Mouse (Mus musculus) common myeloid progenitor, adult 5-6 weeks (primary cell): ENCODE measurements around the gene Bpifb2. TPM values are rescaled to one million over a fixed set of nuclear protein-coding genes. Genes with fewer than 3 reads are reported as not detected.
A peak's percentile ranks its signal among the peaks of the same experiment; 100 is the strongest.

ENCODE experiments used
- ATAC-seq: replicated peaks from 2 replicates; pipeline ENCODE4 v1.8.0; 2016; ENCODE audit warnings: low read depth, mild to moderate bottlenecking, moderate TSS enrichment, inconsistent platforms; ENCODE audit not compliant: poor library complexity, severe bottlenecking
- total RNA-seq: library from RNA; stranded (forward); fragments of 200-1000, 187-1606 nt; gene quantifications from 2 replicates; pipeline ENCODE4 v1.2.3, GENCODE M21; 2017

Gene Bpifb2
- total RNA-seq, 1 experiment from 2014 or later: not detected

DNA sequence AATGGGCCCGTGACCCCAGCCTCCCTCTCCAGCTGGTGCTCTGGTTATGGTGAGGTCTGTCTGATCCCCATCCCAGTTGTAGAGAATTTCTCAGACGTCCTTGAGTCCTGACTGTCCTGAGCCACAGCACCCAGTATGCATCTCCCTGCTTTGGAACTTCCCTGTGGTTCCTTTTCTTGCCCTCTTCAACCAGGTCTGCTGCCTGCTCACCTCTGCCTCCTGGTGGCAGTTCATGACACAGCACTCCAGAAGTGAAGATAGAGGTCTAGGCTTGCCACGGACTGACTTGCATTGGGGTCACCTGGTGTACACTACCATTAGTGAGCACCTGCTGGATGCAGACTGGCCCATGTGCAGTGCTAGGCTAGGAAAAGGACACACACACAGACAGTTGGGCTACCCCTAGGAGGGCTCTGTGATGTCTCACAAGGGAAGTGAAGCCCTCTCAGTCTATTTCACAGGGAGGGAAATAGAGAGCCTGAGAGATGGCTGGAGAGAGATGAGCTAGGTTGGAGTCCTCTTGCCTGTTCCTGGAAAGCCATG, 55.1 kb downstream of the Bpifb2 start:
- peak; percentile 96 for ATAC-seq

DNA sequence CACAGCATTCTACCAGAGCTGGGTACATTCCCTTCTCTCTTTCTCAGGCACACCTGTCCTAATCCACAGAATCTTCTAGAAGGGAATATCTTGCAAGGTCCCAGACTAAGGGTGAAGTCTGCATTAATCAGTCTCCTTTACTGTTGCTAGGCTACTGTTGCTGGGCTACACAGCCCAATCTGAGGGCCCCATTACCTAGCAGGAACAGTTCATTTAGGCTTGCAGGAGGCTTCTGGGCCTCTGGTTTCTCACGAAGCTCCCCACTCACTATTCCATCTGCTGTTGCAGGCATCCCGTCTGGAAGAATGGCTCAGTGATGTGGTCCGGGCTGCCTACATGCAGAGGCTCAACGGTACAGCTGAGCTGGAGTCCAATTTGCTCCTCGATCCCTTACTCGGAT, 56.3 kb downstream of the Bpifb2 start:
- no peak for ATAC-seq

DNA sequence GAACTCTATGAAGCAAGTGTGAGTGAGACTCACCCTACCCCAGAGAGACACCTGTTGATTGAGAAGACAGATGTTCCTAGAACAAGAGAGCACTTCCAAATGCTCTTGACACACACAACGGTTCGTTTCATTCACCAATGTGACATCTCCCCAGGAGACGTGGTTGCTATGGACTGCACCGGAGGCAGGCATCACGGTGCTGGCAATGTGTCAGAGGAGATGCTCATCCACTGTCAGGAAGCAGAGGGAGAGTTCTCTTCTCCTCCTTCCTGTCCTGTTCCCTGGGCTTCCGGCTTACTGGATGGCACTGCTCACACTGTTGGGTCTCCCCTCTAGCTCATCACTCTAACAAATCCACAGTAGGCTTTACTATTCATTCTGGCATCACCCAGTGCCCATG, 58.5 kb downstream of the Bpifb2 start:
- no peak for ATAC-seq

DNA sequence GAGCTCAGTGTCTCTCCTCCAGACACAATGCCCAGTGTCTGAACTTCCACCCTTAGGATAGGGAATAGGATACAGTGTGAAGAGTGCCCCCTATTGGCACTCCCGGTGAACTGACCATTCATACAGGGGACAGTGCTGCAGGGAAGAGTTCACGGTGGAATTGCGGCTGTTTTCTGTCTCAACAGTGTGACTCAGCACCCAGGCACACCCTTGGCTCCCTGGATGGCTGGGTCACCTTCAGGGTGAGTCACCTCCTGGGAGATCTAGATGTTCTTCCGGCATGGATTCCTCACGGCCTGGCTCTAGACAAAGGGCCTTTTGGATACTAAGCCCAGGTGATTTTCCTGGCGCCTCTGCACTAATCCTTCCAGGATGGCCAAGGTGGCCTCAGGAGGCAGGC, 60.5 kb downstream of the Bpifb2 start:
- ATAC-seq: no peak

DNA sequence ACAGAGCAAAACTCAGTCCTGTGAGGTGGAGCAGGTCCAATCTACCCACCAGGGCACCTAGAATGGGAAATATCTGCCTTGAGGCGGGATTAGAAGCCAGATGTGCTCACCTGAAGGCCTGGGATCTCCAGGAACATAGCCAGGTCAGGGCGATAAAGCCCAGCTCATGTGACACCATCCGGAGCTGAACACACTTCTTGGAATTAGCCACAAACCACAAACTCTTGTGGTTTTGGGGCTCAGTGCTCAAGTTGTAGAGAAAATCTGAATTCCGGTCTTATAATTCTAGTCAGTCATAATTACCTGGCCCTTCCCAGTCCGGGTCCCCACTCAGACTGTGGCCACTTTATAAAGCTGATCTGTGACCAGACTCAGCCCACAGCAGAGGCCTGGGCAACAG, 63.0 kb downstream of the Bpifb2 start, which contains the start of gene Bpifb4:
TSS of gene Bpifb4 (plus strand) at position 370 of the 400 bp plus-strand sequence.
- peak; percentile 57 for ATAC-seq

DNA sequence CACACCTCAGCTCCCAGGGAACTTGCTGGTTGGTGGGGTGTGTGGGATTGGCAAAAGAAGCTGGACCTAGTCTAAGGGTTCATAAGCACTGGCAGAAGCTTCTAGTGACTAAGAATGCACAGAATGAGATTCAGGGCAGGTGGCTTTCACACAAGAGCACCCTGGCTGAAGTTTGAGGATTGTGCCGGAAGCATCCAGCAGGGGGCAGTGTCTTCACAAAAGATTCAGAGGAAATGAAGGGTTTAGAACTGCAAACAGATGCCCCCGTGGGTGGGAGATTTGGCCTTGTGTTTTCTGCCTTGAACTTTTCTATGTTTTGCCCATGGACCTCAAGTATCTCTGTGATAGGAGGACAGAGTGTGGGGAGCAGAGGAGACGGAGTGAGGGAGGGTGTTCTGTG, 68.7 kb downstream of the Bpifb2 start:
- peak; percentile 54; the same call in 1 of the 2 replicates for ATAC-seq

DNA sequence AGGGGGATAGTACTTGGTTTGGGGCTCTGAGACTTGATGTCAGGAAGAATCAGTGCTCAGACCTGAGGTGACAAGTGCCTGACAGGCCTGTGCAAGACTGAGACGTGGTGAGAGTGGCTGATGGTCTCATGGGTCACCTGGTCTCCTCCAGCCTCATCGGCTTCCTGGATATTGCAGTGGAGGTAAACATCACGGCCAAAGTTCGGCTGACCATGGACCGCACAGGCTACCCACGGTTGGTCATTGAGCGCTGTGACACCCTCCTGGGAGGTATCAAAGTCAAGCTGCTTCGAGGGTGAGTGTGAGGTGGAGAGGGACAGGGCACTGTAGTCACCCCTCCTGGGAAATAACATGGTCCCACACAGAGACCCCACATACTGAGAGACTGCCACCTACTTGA, 69.7 kb downstream of the Bpifb2 start:
- ATAC-seq: no peak

Other genes with a start within 250 kb of the Bpifb2 start
- 28.0 and 33.3 TPM in 2 replicates for gene Commd7, start 242.3 kb upstream of the Bpifb2 start, total RNA-seq
- gene Dnmt3b, start 225.6 kb upstream of the Bpifb2 start, total RNA-seq: 28.5 and 29.9 TPM in 2 replicates
- not detected in 2 replicates for gene Dnmt3c, start 178.4 kb upstream of the Bpifb2 start, total RNA-seq
- gene Mapre1, start 133.8 kb upstream of the Bpifb2 start, total RNA-seq: 190 and 224 TPM in 2 replicates
- 0.10 TPM in 1 of 2 replicates, not detected in the other for gene Efcab8, start 95.1 kb upstream of the Bpifb2 start, total RNA-seq
- gene Sun5, start 4.0 kb upstream of the Bpifb2 start, total RNA-seq: not detected in 2 replicates
- not detected in 2 replicates for gene Bpifb6, start 25.3 kb downstream of the Bpifb2 start, total RNA-seq
- gene Bpifb3, start 43.2 kb downstream of the Bpifb2 start, total RNA-seq: not detected in 2 replicates
- gene Bpifb4, start 63.2 kb downstream of the Bpifb2 start, total RNA-seq: not detected in 2 replicates
- gene Bpifa6, start 99.9 kb downstream of the Bpifb2 start, total RNA-seq: not detected in 2 replicates
- gene Bpifa2, start 133.2 kb downstream of the Bpifb2 start, total RNA-seq: not detected in 2 replicates